Mouse (Mus musculus): Measurements from ENCODE around the gene Gm9903. TPM values are rescaled to one million over a fixed set of nuclear protein-coding genes. Genes with fewer than 3 reads are reported as not detected.

Gm9903 gene
- polyA plus RNA-seq, 1 experiment from 2014 or later: 0.44 TPM

- ATAC-seq (ENCODE audit: low FRiP score) (no peak), DNase-seq (ENCODE audit: low spot score, missing footprints) (no peak)
- peaks cover 2% of the 10 kb centered on the region; the same call in 1 of the 2 replicates for H3K36me3 ChIP-seq (ENCODE audit: control insufficient read depth, insufficient read depth, low read length)
- WGBS: 95% methylated on average over 13 of the region's 13 CpGs
- no peak overlapping the region for H3K4me3 ChIP-seq (ENCODE audit: low read depth, low read length)
- H3K27me3 ChIP-seq (ENCODE audit: control insufficient read depth, insufficient read depth, low read length): no peaks in the 10 kb centered on the region
- peaks cover 35% of the 10 kb centered on the region for H3K4me1 ChIP-seq (ENCODE audit: control insufficient read depth, insufficient read depth, low read length)
- no peak overlapping the region for H3K27ac ChIP-seq (ENCODE audit: low read depth, low read length)
- H3K9me3 ChIP-seq (ENCODE audit: control insufficient read depth, low read length): no peaks in the 10 kb centered on the region
- no peak overlapping the region for H3K4me2 ChIP-seq
- H3K9ac ChIP-seq (ENCODE audit: low read length): no peak overlapping the region
Observed at GRCm38 (mm10) chr5:33654424-33654823, 24.7 kb downstream of the Gm9903 start.

GRCm38 (mm10) chr5:33655251-33655840, 25.6 kb downstream of the Gm9903 start:
- H3K36me3 ChIP-seq (ENCODE audit: control insufficient read depth, insufficient read depth, low read length): no peaks in the 10 kb centered on the region
- no peak overlapping the region for H3K27ac ChIP-seq (ENCODE audit: low read depth, low read length)
- H3K4me3 ChIP-seq (ENCODE audit: low read depth, low read length): no peak overlapping the region
- H3K4me1 ChIP-seq (ENCODE audit: control insufficient read depth, insufficient read depth, low read length): peaks cover 36% of the 10 kb centered on the region
- no peaks in the 10 kb centered on the region for H3K9me3 ChIP-seq (ENCODE audit: control insufficient read depth, low read length)
- H3K9ac ChIP-seq (ENCODE audit: low read length): no peak overlapping the region
- no peaks in the 10 kb centered on the region for H3K27me3 ChIP-seq (ENCODE audit: control insufficient read depth, insufficient read depth, low read length)
- WGBS: 97% methylated on average over 10 of the region's 10 CpGs
- H3K4me2 ChIP-seq: no peak overlapping the region
- DNase-seq (ENCODE audit: low spot score, missing footprints) (no peak), ATAC-seq (ENCODE audit: low FRiP score) (no peak)

GRCm38 (mm10) chr5:33656739-33657138, 27.0 kb downstream of the Gm9903 start:
- H3K36me3 ChIP-seq (ENCODE audit: control insufficient read depth, insufficient read depth, low read length): no peaks in the 10 kb centered on the region; the same call in 1 of the 2 replicates
- ATAC-seq (ENCODE audit: low FRiP score) (no peak), DNase-seq (ENCODE audit: low spot score, missing footprints) (no peak)
- peak overlapping the region; percentile 83 for H3K4me2 ChIP-seq
- no peaks in the 10 kb centered on the region for H3K9me3 ChIP-seq (ENCODE audit: control insufficient read depth, low read length)
- H3K4me1 ChIP-seq (ENCODE audit: control insufficient read depth, insufficient read depth, low read length): peaks cover 28% of the 10 kb centered on the region
- WGBS: 36% methylated on average over 1 of the region's 1 CpGs
- H3K27ac ChIP-seq (ENCODE audit: low read depth, low read length): no peak overlapping the region
- H3K9ac ChIP-seq (ENCODE audit: low read length): peak overlapping the region; percentile 69
- H3K27me3 ChIP-seq (ENCODE audit: control insufficient read depth, insufficient read depth, low read length): no peaks in the 10 kb centered on the region
- H3K4me3 ChIP-seq (ENCODE audit: low read depth, low read length): peak overlapping the region; percentile 79

GRCm38 (mm10) chr5:33657251-33657786, 27.6 kb downstream of the Gm9903 start:
- DNase-seq (ENCODE audit: low spot score, missing footprints) (no peak), ATAC-seq (ENCODE audit: low FRiP score) (peak; percentile 40; the same call in 1 of the 2 replicates)
- Histone ChIP-seq H3K9me3 (ENCODE audit: control insufficient read depth, low read length) (no peaks in the 10 kb centered on the region), H3K27me3 (ENCODE audit: control insufficient read depth, insufficient read depth, low read length) (no peaks in the 10 kb centered on the region), H3K4me2 (peak overlapping the region; percentile 83), H3K4me1 (ENCODE audit: control insufficient read depth, insufficient read depth, low read length) (peaks cover 28% of the 10 kb centered on the region), H3K4me3 (ENCODE audit: low read depth, low read length) (peak overlapping the region; percentile 79), H3K36me3 (ENCODE audit: control insufficient read depth, insufficient read depth, low read length) (no peaks in the 10 kb centered on the region; the same call in 1 of the 2 replicates), H3K9ac (ENCODE audit: low read length) (peak overlapping the region; percentile 69), H3K27ac (ENCODE audit: low read depth, low read length) (peak overlapping the region; percentile 5; the same call in 1 of the 2 replicates)
- under 1% methylated on average over 32 of the region's 32 CpGs for WGBS

GRCm38 (mm10) chr5:33657787-33658663, 28.3 kb downstream of the Gm9903 start, which contains the start of the genes Tacc3 and Tmem129:
Gene Tacc3, plus strand, starts transcription at chr5:33658128.
Gene Tmem129, minus strand, starts transcription at chr5:33658416.
- Histone ChIP-seq H3K4me3 (ENCODE audit: low read depth, low read length) (peak within 1 kb of the TSS; percentile 79), H3K9me3 (ENCODE audit: control insufficient read depth, low read length) (no peaks in the 10 kb centered on the region), H3K4me1 (ENCODE audit: control insufficient read depth, insufficient read depth, low read length) (peaks cover 24% of the 10 kb centered on the region), H3K9ac (ENCODE audit: low read length) (peak within 1 kb of the TSS; percentile 85), H3K4me2 (peak within 1 kb of the TSS; percentile 83), H3K27me3 (ENCODE audit: control insufficient read depth, insufficient read depth, low read length) (no peaks in the 10 kb centered on the region), H3K36me3 (ENCODE audit: control insufficient read depth, insufficient read depth, low read length) (no peaks in the 10 kb centered on the region; the same call in 1 of the 2 replicates), H3K27ac (ENCODE audit: low read depth, low read length) (peak within 1 kb of the TSS; percentile 87)
- WGBS: under 1% methylated on average over 60 of the region's 60 CpGs
- ATAC-seq (ENCODE audit: low FRiP score) (peak; percentile 97), DNase-seq (ENCODE audit: low spot score, missing footprints) (peak; percentile 99)

- peaks cover 2% of the 10 kb centered on the region for H3K36me3 ChIP-seq (ENCODE audit: control insufficient read depth, insufficient read depth, low read length)
- under 1% methylated on average over 26 of the region's 26 CpGs for WGBS
- no peak; the same call in 1 of the 2 replicates for ATAC-seq (ENCODE audit: low FRiP score)
Observed at GRCm38 (mm10) chr5:33658664-33659050, 28.9 kb downstream of the Gm9903 start.

GRCm38 (mm10) chr5:33668223-33668622, 38.5 kb downstream of the Gm9903 start:
- no peak overlapping the region for H3K4me2 ChIP-seq
- no peaks in the 10 kb centered on the region for H3K27me3 ChIP-seq (ENCODE audit: control insufficient read depth, insufficient read depth, low read length)
- DNase-seq (ENCODE audit: low spot score, missing footprints) (no peak), ATAC-seq (ENCODE audit: low FRiP score) (no peak)
- no peak overlapping the region for H3K27ac ChIP-seq (ENCODE audit: low read depth, low read length)
- no peaks in the 10 kb centered on the region for H3K9me3 ChIP-seq (ENCODE audit: control insufficient read depth, low read length)
- H3K4me3 ChIP-seq (ENCODE audit: low read depth, low read length): no peak overlapping the region
- no peak overlapping the region for H3K9ac ChIP-seq (ENCODE audit: low read length)
- H3K4me1 ChIP-seq (ENCODE audit: control insufficient read depth, insufficient read depth, low read length): no peaks in the 10 kb centered on the region
- peaks cover 37% of the 10 kb centered on the region for H3K36me3 ChIP-seq (ENCODE audit: control insufficient read depth, insufficient read depth, low read length)

More at GRCm38 (mm10) chr5:33658664-33659050, 28.9 kb downstream of the Gm9903 start:
- peak overlapping the region; percentile 83 for H3K4me2 ChIP-seq
- H3K4me3 ChIP-seq (ENCODE audit: low read depth, low read length): peak overlapping the region; percentile 79
- no peaks in the 10 kb centered on the region for H3K9me3 ChIP-seq (ENCODE audit: control insufficient read depth, low read length)
- H3K9ac ChIP-seq (ENCODE audit: low read length): peak overlapping the region; percentile 78
- no peaks in the 10 kb centered on the region for H3K27me3 ChIP-seq (ENCODE audit: control insufficient read depth, insufficient read depth, low read length)
- H3K27ac ChIP-seq (ENCODE audit: low read depth, low read length): peak overlapping the region; percentile 20; the same call in 1 of the 2 replicates
- DNase-seq (ENCODE audit: low spot score, missing footprints): no peak
- peaks cover 24% of the 10 kb centered on the region for H3K4me1 ChIP-seq (ENCODE audit: control insufficient read depth, insufficient read depth, low read length)

- ATAC-seq (ENCODE audit: low FRiP score) (no peak), DNase-seq (ENCODE audit: low spot score, missing footprints) (no peak)
- H3K4me2 ChIP-seq: no peak overlapping the region
- no peak overlapping the region for H3K4me3 ChIP-seq (ENCODE audit: low read depth, low read length)
- H3K9ac ChIP-seq (ENCODE audit: low read length): no peak overlapping the region
- 84% methylated on average over 5 of the region's 5 CpGs for WGBS
- H3K9me3 ChIP-seq (ENCODE audit: control insufficient read depth, low read length): no peaks in the 10 kb centered on the region
- H3K4me1 ChIP-seq (ENCODE audit: control insufficient read depth, insufficient read depth, low read length): no peaks in the 10 kb centered on the region
- peaks cover 29% of the 10 kb centered on the region for H3K36me3 ChIP-seq (ENCODE audit: control insufficient read depth, insufficient read depth, low read length)
- H3K27me3 ChIP-seq (ENCODE audit: control insufficient read depth, insufficient read depth, low read length): no peaks in the 10 kb centered on the region
- no peak overlapping the region for H3K27ac ChIP-seq (ENCODE audit: low read depth, low read length)
Observed at GRCm38 (mm10) chr5:33671659-33672058, 41.9 kb downstream of the Gm9903 start.
